Mouse (Mus musculus) stomach, embryonic 15.5 days (tissue): ENCODE results near the gene Tsr2. TPM values are rescaled to one million over a fixed set of nuclear protein-coding genes. Genes with fewer than 3 reads are reported as not detected.

Source experiments
- ATAC-seq: fragments of 200-750 bp; cut with Nextera tagmentation; 2 replicates; pipeline ENCODE4 v1.8.0; 2017; ENCODE audit warnings: low read depth, moderate number of reproducible peaks, moderate TSS enrichment; ENCODE audit not compliant: insufficient read depth, low FRiP score
- H3K27ac ChIP-seq: fragments of 300-500 bp; sonication (generic); 2 replicates; pipeline ENCODE4 v1.5.1; 2015; ENCODE audit warnings: mild to moderate bottlenecking, inconsistent platforms
- H3K27me3 ChIP-seq: fragments of 300-500 bp; sonication (generic); replicated peaks from 2 replicates; pipeline ENCODE4 v1.6.1; 2015; ENCODE audit warnings: inconsistent platforms
- H3K36me3 ChIP-seq: fragments of 300-500 bp; sonication (generic); 2 replicates; pipeline ENCODE4 v1.6.1; 2015; ENCODE audit warnings: inconsistent platforms
- H3K4me1 ChIP-seq: fragments of 300-500 bp; sonication (generic); 2 replicates; pipeline ENCODE4 v1.6.1; 2015; ENCODE audit warnings: inconsistent platforms
- H3K4me2 ChIP-seq: fragments of 300-500 bp; sonication (generic); 2 replicates; pipeline ENCODE4 v1.6.1; 2015; ENCODE audit warnings: mild to moderate bottlenecking, inconsistent platforms
- H3K4me3 ChIP-seq: fragments of 300-500 bp; sonication (generic); replicated peaks from 2 replicates; pipeline ENCODE4 v1.5.1; 2015; ENCODE audit warnings: inconsistent platforms
- H3K9ac ChIP-seq: fragments of 300-500 bp; sonication (generic); 2 replicates; pipeline ENCODE4 v1.6.1; 2015; ENCODE audit warnings: inconsistent platforms
- H3K9me3 ChIP-seq: fragments of 300-500 bp; sonication (generic); 2 replicates; pipeline ENCODE4 v1.6.1; 2016; ENCODE audit warnings: inconsistent platforms
- WGBS: fragments of 180-500 bp; shearing (Covaris S2); methylation state at CpG from one replicate; pipeline ENCODE4 v1.1.7; 2015; 5-methylcytosine and 5-hydroxymethylcytosine counted together
- polyA plus RNA-seq: library from polyadenylated mRNA; unstranded; fragments of >200 nt; fragmentation: Nextera tagmentation; extraction: Ambion mirVana; gene quantifications from 2 replicates; pipeline ENCODE4 v1.2.1, GENCODE M21; 2015

Tsr2 gene
- polyA plus RNA-seq, 1 experiment from 2014 or later: 32.3 TPM

DNA sequence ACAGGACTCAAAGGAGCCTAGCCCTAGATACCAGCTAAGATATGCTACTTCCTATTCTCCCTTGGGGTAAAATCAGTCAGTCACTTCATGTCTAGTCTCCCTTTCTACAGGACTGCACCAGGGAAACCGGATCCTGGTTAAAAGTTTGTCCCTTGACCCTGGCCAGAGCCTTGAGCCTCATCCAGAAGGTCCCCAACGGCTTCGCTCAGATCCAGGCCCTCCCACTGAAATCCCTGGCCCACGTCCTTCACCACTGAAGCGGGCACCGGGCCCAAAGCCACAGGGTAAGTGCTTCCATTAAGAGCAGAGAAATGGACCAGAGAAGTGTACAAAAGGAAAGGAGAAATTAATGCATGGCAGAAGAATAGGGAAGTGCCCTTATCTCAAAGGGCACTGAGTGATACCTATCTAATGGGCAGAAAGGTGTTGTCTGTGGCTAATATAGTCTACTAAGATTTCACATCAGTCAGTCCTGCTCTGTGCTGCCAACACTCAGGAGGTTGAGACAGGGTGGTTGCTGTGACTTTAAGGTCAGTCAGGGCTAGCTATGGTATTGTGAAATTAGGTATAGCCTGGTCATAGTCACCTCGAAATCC is 30.2 kb downstream of the Tsr2 start:
- Histone ChIP-seq H3K4me1 (no peaks in the 10 kb centered on the region), H3K27me3 (no peaks in the 10 kb centered on the region), H3K4me3 (no peak overlapping the region), H3K27ac (no peak overlapping the region), H3K36me3 (no peaks in the 10 kb centered on the region), H3K9ac (no peak overlapping the region), H3K9me3 (no peaks in the 10 kb centered on the region), H3K4me2 (no peak overlapping the region)
- 87% methylated on average over 7 of the region's 7 CpGs for WGBS
- no peak for ATAC-seq

GRCm38 (mm10) chrX:151061615-151062299 is 34.6 kb downstream of the Tsr2 start:
- no peaks in the 10 kb centered on the region for H3K9me3 ChIP-seq
- WGBS: 56% methylated on average over 3 of the region's 3 CpGs

GRCm38 (mm10) chrX:151059346-151059745 is 37.0 kb downstream of the Tsr2 start:
- H3K27ac ChIP-seq: no peak overlapping the region
- no peaks in the 10 kb centered on the region for H3K36me3 ChIP-seq
- H3K4me1 ChIP-seq: no peaks in the 10 kb centered on the region

More at GRCm38 (mm10) chrX:151061615-151062299, 34.6 kb downstream of the Tsr2 start:
- Histone ChIP-seq H3K36me3 (no peaks in the 10 kb centered on the region), H3K27ac (no peak overlapping the region), H3K4me2 (no peak overlapping the region), H3K4me3 (no peak overlapping the region), H3K9ac (no peak overlapping the region), H3K4me1 (no peaks in the 10 kb centered on the region), H3K27me3 (no peaks in the 10 kb centered on the region)
- ATAC-seq: no peak

GRCm38 (mm10) chrX:151055559-151055958 is 40.8 kb downstream of the Tsr2 start:
- H3K4me1 ChIP-seq: no peaks in the 10 kb centered on the region
- ATAC-seq: peak; percentile 79; the same call in 1 of the 2 replicates
- no peaks in the 10 kb centered on the region for H3K27me3 ChIP-seq
- WGBS: 13% methylated on average over 1 of the region's 1 CpGs
- H3K36me3 ChIP-seq: no peaks in the 10 kb centered on the region
- no peak overlapping the region; the same call in 1 of the 2 replicates for H3K27ac ChIP-seq
- H3K4me3 ChIP-seq: no peak overlapping the region
- H3K9me3 ChIP-seq: no peaks in the 10 kb centered on the region
- no peak overlapping the region for H3K4me2 ChIP-seq
- no peak overlapping the region for H3K9ac ChIP-seq

More at GRCm38 (mm10) chrX:151059346-151059745, 37.0 kb downstream of the Tsr2 start:
- Histone ChIP-seq H3K9ac (no peak overlapping the region), H3K27me3 (no peaks in the 10 kb centered on the region), H3K4me2 (no peak overlapping the region), H3K9me3 (no peaks in the 10 kb centered on the region), H3K4me3 (no peak overlapping the region)
- 81% methylated on average over 1 of the region's 1 CpGs for WGBS
- no peak for ATAC-seq

DNA sequence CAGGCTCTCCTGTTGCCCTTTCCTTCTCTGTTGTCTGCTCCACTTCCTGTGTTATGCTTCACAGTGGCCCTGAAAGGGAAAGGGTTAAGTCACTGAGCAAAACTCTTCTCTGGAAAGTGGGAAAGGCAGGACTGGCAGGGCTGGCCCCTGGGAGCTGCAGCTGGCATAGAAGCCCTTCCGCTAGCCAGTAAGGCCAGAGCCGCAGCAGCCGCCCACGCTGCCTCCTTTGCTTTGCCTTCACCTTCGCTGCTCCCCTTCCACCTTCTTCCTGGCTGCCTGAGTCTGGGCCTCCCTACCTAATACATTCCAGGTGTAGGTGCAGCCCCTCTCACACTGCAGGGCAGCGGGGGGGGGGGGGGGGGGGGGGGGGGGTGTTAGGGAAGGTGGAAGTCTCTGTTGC is 41.9 kb downstream of the Tsr2 start:
- no peaks in the 10 kb centered on the region for H3K9me3 ChIP-seq
- no peaks in the 10 kb centered on the region for H3K27me3 ChIP-seq
- peak overlapping the region; percentile 21 for H3K4me2 ChIP-seq
- ATAC-seq: no peak
- 46% methylated on average over 6 of the region's 6 CpGs for WGBS
- no peaks in the 10 kb centered on the region for H3K4me1 ChIP-seq
- no peak overlapping the region for H3K9ac ChIP-seq
- H3K27ac ChIP-seq: no peak overlapping the region; the same call in 1 of the 2 replicates
- no peak overlapping the region for H3K4me3 ChIP-seq
- no peaks in the 10 kb centered on the region for H3K36me3 ChIP-seq

- H3K4me2 ChIP-seq: no peak overlapping the region
- WGBS: 73% methylated on average over 7 of the region's 7 CpGs
These were observed 46.0 kb downstream of the Tsr2 start for GRCm38 (mm10) chrX:151050337-151050736.

GRCm38 (mm10) chrX:151049661-151050215 is 46.6 kb downstream of the Tsr2 start:
- Histone ChIP-seq H3K9me3 (no peaks in the 10 kb centered on the region), H3K4me2 (no peak overlapping the region), H3K9ac (no peak overlapping the region), H3K27me3 (no peaks in the 10 kb centered on the region), H3K4me3 (no peak overlapping the region), H3K27ac (no peak overlapping the region), H3K4me1 (no peaks in the 10 kb centered on the region), H3K36me3 (no peaks in the 10 kb centered on the region)
- no peak for ATAC-seq
- 57% methylated on average over 8 of the region's 8 CpGs for WGBS

More at GRCm38 (mm10) chrX:151050337-151050736, 46.0 kb downstream of the Tsr2 start:
- Histone ChIP-seq H3K9me3 (no peaks in the 10 kb centered on the region), H3K9ac (no peak overlapping the region), H3K4me1 (no peaks in the 10 kb centered on the region), H3K36me3 (no peaks in the 10 kb centered on the region), H3K4me3 (no peak overlapping the region), H3K27ac (no peak overlapping the region), H3K27me3 (no peaks in the 10 kb centered on the region)
- no peak for ATAC-seq

DNA sequence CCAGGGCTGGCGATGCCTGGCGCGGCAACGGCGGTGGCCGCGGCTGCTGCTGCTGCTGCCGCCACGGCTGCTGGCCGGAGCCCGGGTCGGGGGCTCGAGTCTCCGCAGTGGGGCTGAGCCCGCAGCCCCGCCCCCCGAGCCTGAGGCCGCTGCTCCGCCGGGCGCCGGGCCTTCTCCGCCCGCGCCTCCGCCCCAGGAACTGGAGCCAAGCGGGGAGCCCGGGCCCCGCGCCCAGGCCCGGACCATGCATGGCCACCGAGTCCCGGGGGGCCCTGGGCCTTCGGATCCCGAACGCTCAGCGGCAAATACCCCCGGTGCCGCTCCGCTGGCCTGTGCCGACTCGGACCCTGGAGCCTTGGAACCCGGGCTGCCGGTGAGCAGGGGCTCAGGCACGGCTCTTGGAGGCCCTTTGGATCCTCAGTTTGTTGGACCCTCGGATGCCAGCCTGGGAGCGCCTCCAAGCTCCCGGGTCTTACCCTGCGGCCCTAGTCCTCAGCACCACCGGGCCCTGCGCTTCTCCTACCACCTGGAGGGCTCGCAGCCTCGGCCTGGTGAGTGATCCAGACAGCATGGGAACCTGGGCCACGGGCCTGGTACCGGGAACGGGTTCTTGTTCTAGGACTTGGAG is 48.8 kb downstream of the Tsr2 start:
- H3K27ac ChIP-seq: peak overlapping the region; percentile 89
- peak overlapping the region; percentile 60 for H3K4me3 ChIP-seq
- peak overlapping the region; percentile 61 for H3K9ac ChIP-seq
- H3K4me2 ChIP-seq: peak overlapping the region; percentile 55
- H3K27me3 ChIP-seq: no peaks in the 10 kb centered on the region
- no peaks in the 10 kb centered on the region for H3K36me3 ChIP-seq
- H3K4me1 ChIP-seq: no peaks in the 10 kb centered on the region
- no peaks in the 10 kb centered on the region for H3K9me3 ChIP-seq
- ATAC-seq: peak; percentile 54
- 16% methylated on average over 35 of the region's 56 CpGs for WGBS

DNA sequence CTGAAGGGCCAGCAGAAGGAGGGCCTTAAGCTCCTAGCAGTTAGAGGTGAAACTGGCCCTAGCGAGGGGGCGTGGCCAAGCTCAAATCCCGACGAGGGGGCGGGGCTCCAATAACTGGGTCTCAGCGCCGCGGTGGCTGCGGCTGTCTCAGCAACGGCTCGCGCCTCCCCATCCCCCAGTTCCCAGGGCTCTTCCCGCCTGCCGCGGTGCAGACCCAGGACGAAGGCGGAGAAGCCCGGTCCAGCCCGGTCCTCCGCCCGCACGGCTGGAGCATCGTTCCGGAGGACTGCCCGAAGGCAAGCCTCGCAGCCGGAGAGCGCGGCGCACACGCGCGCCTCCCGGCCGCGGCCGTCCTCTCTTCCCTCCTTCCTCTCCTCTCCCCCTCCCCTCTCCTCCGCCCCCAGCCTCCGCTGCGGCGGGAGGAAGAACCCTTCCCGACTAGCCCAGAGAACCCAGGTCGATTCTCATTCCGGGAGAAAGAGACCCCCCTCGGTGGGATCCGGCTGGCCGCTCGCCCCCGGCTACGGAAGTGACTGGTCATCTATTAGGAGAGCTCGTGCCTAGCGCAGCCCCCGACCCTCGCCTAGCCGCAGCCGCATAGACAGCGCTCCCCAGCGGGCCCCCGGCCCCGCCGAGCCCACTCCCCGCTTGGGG is 49.4 kb downstream of the Tsr2 start:
- 15% methylated on average over 57 of the region's 62 CpGs for WGBS
- Histone ChIP-seq H3K4me2 (peak overlapping the region; percentile 55), H3K27ac (peak overlapping the region; percentile 89), H3K36me3 (no peaks in the 10 kb centered on the region), H3K27me3 (no peaks in the 10 kb centered on the region), H3K4me1 (no peaks in the 10 kb centered on the region), H3K9me3 (no peaks in the 10 kb centered on the region), H3K4me3 (peak overlapping the region; percentile 60), H3K9ac (peak overlapping the region; percentile 61)
- ATAC-seq: peak; percentile 82

DNA sequence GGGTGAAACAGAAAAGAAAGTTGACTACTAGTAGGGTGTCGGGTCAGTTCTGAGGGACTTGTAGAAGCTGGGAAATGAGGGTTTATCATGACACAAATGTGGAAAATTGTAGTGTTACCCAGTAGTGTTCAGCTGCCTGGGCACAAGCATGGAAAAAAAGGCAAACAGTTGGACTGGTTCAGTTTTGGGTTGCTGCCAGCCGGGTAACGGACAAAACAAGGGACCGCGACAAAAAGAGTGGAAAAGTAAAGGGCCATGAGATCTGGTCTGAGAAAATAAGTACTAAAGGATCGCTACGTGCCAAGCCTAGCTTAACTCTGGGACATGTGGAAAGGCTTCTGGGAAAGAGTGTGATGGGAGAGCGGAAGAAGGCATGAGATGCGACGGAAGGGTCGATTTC is 50.0 kb downstream of the Tsr2 start:
- Histone ChIP-seq H3K27me3 (no peaks in the 10 kb centered on the region), H3K36me3 (no peaks in the 10 kb centered on the region), H3K4me2 (peak overlapping the region; percentile 55), H3K9ac (no peak overlapping the region), H3K4me3 (peak overlapping the region; percentile 60), H3K9me3 (no peaks in the 10 kb centered on the region), H3K27ac (peak overlapping the region; percentile 89), H3K4me1 (no peaks in the 10 kb centered on the region)
- ATAC-seq: no peak
- WGBS: 42% methylated on average over 11 of the region's 11 CpGs

GRCm38 (mm10) chrX:151045850-151046249 is 50.5 kb downstream of the Tsr2 start, which contains the start of gene Fgd1:
Fgd1 (plus strand) TSS chrX:151046150.
- Histone ChIP-seq H3K27ac (peak within 1 kb of the TSS; percentile 89), H3K4me3 (peak within 1 kb of the TSS; percentile 60), H3K9me3 (no peaks in the 10 kb centered on the region), H3K4me2 (peak within 1 kb of the TSS; percentile 55), H3K36me3 (no peaks in the 10 kb centered on the region), H3K27me3 (no peaks in the 10 kb centered on the region), H3K4me1 (no peaks in the 10 kb centered on the region), H3K9ac (peak within 1 kb of the TSS; percentile 61; the same call in 1 of the 2 replicates)
- WGBS: 92% methylated on average over 8 of the region's 8 CpGs
- ATAC-seq: no peak
